Mouse (Mus musculus) G1E (cell line): Measurements from ENCODE around the gene Tnfrsf8.

ENCODE experiments used
- CTCF ChIP-seq: IDR thresholded peaks from 2 replicates; pipeline ENCODE4 v1.5.1; 2012; ENCODE audit warnings: low read depth, low read length, inconsistent platforms, mixed read lengths
- GATA1 ChIP-seq: IDR thresholded peaks from 2 replicates; pipeline ENCODE4 v1.6.1; 2012; ENCODE audit warnings: borderline replicate concordance, low read length, inconsistent platforms, mixed read lengths
- TAL1 ChIP-seq: conservative IDR thresholded peaks from 2 replicates; pipeline ENCODE4 v1.6.1; 2012; ENCODE audit warnings: low read depth, low read length, inconsistent platforms, mixed read lengths

DNA sequence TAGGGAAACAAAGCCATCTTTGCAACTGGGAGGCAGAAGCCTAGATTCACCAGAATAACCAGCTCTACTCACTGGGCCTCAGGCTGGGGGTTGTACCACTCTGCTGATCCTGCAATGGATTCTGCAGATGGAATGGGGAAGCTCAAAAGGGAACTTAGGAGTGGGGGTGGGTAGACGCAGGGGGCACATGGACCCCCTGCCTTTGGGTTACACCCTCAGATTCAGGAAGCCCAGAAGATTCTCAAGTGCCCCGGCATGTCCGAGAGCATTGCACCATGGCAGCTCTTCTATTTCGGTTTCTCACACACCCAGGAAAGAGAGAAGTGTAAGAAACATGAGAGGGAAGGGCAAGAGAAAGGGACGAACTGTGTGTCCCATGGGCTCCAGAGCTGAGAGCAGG is 44.8 kb downstream of the Tnfrsf8 start:
- TF ChIP-seq CTCF = no peak
- no peak for TF ChIP-seq TAL1
- no peak for TF ChIP-seq GATA1
